Mouse (Mus musculus): ENCODE measurements around the gene Gm20458.
A peak's percentile ranks its signal among the peaks of the same experiment; 100 is the strongest.

Gene Gm20458

DNA sequence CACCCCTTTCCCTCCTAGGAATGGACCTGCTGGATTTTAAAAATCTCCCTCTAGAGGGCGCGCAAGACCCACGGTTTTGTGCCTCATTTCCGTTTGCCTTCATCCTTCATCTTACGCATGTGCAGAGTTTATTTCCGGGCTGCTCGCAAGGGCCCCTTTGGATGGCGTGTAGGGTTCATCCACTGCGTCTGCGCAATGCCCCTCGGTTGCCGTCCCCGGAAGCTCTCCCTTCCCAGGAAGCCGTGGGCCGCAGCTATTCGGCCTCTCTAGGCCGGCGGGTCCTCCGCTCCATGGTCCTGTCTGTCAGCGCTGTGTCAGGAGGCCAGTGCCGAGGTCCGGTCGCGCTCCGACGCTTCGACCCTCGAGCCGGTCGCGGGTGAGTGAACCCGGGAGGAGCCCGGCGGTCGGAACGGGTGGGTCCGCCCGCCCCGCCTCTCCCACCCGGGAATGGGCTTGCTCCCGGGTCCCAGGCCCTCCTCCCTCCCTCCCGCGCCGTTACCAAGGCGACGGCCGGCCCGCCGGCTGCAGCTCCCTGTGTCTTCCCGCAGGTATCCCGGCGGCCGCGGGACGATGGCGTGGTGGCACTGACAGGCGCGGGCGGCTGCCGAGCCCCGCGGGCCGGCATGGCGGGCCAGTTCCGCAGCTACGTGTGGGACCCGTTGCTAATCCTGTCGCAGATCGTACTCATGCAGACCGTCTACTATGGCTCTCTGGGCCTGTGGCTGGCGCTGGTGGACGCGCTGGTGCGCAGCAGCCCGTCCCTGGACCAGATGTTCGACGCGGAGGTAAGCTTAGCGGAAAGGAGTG is at the start of gene Gm20458:
Gene Gm20458, plus strand, starts transcription at position 223 of the 807 bp plus-strand sequence.
- DNase-seq (ENCODE audit: extremely low spot score): peak; percentile 96

DNA sequence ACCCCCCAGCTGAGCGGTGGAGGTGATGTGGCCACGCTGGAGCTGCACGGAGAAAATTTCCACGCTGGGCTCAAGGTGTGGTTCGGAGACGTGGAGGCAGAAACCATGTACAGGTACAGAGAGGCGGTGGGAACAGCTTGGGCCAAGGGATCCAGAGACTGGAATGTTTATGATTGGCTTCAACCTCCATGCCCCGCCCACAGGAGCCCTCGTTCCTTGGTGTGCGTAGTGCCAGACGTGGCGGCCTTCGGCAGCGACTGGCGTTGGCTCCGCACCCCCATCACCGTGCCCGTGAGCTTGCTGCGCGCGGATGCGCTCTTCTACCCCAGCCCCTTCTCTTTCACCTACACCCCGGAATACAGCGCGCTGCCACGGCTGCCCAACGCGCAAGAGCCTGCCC is 46.6 kb upstream of the Gm20458 start:
- DNase-seq (ENCODE audit: extremely low spot score): no peak

DNA sequence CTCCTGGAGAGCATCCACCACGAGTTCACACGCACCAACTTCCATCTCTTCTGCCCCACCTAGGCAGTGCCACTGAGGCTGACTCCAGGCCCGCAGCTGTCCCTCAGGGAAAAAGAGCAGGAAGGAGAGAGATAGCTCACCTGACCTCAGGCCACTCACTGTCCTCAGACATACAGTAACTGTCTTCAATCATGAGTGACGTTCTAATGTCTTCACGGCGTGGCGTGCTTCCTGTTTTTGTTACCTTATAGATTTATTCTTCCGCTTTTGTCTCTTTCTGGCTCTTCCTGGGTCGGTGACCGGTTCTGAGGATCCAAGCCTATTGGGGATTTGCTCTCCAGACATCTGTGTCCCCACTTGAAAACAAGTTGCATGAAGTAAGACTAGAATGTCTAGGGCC is 46.2 kb upstream of the Gm20458 start:
- DNase-seq (ENCODE audit: extremely low spot score): no peak

DNA sequence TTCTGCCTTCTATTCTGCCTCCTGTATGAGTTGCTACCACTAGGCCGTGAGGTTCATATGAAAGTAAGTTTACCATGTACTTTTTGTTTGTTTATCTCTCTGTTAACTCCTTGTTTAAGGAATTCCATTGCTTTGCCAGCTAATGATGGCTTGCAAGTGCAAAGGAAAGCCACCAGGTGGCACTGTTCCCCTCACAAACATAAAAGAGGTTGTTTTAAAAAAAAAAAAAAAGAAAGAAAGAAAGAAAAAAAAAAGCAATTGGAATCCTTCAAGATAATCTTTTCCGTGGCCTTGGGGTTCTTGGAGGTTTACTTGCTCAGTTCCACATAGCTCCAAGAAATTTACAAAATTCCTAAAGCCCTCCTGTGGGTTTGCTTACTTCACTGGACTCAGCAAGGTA is 43.6 kb upstream of the Gm20458 start:
- DNase-seq (ENCODE audit: extremely low spot score): no peak

DNA sequence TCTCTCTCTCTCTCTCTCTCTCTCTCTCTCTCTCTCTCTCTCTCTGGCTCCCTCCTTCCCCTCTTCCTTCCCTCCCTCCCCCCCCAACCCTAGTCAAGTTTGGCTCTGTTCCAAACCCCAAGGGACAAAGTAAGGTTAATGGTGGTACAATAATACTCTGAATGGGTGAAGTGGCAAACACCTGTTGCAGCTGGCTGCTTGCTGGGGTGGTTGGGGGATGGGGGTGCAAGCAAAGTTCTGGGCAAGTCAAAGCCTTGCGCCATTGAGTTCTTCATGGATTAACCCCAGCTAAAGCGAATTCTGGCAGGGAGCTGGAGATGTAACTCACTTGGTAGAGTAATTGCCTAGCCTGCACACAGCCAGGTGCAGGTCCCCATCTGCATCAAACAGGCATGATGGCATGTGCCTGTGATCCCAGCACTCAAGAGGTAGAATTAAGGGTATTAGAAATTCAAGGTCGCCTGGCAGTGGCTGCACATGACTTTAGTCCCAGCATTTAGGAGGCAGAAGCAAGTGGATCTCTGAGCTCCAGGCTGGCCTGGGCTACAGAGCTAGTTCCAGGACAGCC is 42.4 kb upstream of the Gm20458 start:
- no peak for DNase-seq (ENCODE audit: extremely low spot score)

DNA sequence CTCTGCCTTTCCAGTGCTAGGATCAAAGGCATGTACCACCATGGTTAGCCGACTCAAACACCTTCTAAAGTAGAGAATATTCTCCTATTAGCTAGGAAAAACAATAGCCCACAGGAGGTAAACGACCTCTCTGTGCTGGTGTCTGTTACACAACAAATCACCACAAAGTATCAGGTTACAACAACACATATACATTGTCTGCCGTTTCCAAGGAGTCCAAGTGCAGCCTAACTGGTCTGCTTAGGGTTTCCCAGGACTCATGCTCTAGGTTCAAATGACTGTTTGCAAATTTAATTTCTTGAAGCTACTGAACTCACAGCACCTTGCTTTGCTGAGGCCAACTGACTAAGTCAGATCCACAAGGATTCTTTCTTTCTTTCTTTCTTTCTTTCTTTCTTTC is 41.3 kb upstream of the Gm20458 start:
- no peak for DNase-seq (ENCODE audit: extremely low spot score)

DNA sequence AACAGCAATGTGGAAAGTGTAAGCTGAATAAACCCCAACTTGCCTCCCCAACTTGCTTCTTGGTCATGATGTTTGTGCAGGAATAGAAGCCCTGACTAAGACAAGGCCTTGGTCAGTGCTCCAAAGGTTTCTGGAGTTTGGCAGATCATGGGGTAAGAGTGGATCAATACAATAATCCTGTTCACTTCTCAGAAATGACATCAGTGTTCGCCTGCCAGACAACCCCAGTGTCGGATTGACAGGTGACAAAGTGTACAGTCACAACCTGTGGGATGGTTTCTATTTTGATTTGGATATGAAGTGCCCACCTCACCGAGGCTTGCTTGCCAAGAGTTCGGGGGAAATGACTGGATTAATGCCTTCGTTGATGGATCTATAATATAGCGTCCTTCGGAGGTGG is 39.5 kb upstream of the Gm20458 start:
- no peak for DNase-seq (ENCODE audit: extremely low spot score)

DNA sequence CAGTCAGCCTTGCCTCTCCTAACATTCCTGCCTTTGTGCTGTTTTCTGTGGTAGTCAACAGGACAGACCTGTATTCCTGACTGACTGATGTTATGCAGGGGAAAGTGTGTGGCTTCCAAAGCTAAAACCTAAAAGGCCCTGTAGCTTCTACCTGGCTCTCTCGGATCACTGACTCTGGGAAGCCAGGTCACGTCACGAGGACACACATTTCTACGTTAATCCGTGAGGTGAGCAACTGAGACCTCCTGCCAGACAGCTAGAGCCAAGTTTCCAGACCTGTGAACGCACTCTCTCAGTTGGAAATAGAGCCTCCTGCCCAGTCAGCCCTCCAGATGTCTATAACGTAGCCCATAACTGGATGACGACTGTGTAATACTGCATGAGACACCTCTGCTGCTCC is 38.8 kb upstream of the Gm20458 start:
- no peak for DNase-seq (ENCODE audit: extremely low spot score)

DNA sequence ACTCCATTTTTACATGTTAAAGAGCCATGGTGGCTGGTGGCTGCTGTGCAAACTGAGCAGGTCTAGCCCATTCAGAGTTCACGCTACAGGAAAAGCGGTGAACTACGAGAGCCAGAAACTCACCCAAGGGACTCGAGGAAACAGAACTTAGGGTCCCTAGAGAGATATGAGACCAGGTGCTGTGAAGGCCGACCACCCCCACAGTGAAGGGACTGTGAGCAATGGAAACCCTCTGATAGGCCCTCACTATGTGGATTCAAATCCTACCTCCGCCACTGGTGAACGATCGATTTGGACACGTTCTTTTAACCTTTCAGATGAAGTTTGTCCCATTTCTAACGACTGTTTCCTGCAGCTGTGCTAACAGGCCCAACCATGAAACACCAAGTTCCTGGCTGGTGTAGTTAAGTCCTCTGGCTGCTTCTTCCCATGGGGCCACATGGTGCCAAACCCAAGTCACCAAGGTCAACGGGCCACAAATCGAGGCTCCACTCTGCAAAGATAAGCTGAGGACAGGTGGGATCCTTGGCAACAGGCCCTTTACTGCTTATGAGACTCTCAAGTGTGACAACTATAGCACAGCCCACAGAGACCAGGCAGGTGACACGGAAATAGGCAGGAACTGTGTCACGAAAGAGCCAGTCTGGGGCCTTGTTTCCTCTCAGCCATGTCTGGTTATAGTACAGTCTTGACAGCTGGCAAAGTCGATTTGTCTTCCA is 37.9 kb upstream of the Gm20458 start:
- DNase-seq (ENCODE audit: extremely low spot score): no peak

DNA sequence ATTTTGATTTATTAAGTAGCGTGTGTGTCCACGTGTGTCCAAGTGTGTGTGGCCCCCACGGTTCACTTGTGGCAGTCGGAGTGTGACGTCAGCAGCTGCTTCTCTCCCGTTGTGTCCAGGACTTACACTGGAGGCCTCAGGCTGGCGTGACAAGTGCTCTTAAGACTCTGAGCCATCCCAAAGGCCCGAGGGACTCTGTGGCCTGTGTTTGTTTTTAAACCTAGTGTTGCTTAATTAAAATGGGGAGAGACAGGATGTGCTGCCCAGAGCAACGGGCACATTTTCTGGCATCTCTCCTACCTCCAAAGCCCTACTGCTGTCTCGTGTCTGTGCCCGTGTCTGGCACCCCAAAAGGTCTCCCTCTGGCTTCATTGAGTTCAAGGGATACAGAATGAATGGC is 37.3 kb upstream of the Gm20458 start:
- DNase-seq (ENCODE audit: extremely low spot score): no peak

DNA sequence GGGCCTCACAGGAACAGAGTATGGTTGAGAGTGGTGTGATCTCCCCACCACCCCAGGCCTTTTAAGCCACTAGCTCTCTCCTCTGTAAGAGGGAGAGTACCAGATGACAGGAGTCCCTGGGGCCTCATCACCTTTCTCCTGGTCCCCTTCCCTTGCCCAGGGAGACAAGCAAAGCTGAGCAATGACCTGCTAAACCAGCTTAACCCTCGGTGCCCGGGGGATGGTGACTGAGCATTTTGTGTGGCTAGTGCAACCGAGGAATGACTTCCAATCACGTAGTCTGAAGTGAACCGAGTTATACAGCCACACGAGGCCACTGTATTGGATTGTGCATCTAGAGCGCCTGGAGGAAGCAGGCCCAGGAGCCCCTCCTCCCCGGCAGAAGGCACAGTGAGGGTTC is 36.4 kb upstream of the Gm20458 start:
- DNase-seq (ENCODE audit: extremely low spot score): no peak

DNA sequence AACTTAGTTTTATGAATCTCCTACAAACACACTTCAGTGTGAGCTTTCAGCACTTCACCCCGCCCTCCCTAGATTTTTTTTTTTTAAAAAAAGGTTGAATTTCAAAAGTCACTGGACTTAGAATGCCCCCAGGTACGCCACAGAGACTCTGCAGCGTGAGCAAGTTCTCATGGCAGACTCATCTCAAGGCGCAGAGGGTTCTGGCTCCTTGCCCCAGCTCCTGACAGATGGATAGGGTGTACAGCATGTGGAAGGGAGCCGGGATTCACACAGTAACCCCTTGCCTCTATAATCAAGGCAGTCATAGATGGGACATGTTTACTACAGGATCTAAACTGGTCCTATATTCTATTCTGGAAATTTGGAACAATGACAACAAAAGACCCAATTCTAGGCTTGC is 35.4 kb upstream of the Gm20458 start:
- no peak for DNase-seq (ENCODE audit: extremely low spot score)

DNA sequence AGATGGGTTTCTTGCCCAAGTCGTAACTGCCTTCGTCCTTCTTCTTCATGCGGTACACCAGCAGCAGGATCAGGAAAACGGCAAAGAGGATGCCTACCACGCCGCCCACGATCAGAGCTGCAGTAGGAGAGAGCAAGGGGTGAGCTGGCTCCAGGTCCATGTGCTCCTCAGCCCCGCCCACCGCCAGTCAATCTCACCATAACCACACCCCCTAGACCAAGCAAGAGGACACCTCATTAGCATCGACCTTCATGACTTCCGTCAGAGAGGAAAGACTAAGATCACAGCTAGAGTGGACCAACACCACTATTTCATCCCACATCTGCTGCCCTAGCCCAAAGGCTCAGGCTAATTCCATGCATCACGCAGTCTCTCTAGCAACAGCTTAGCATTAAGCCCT is 34.6 kb upstream of the Gm20458 start:
- no peak for DNase-seq (ENCODE audit: extremely low spot score)

DNA sequence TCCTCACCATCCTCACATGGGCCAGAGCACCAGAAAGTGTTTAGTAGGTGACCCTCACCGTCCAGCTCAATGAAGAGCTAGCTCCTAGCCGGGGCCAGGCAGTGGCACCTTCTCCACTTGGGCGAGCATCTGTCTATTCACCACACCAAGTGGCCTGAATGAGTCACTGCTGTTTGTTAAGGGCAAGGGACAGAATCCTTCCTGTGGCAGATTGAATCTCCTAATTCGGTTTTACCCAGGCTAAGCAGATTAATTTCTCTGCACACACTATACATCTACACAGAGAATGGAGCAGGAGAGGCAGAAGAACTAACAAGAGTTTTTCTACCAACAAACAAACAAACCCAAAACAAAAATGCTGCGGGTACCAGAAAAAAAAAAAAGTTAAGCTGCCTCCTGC is 33.8 kb upstream of the Gm20458 start:
- no peak for DNase-seq (ENCODE audit: extremely low spot score)

DNA sequence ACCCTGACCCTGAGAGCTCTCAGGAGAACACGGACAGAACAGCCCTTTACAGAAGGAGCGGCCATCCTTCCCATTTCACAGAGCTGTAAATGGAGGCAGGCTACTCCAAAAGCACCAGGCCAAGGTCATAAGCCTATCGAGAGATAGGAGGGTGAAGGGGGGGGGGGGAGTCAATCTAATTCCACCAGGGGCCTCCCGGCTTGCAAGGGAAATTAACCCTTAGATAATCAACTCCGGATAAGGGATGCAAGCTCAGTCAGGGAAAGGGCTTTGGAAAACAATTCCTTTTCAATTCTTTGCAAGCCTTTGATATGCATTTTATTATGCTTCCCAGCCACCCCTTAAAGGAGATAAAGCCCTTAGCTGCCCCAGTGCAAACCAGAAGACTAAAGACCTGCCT is 32.3 kb upstream of the Gm20458 start:
- DNase-seq (ENCODE audit: extremely low spot score): no peak

DNA sequence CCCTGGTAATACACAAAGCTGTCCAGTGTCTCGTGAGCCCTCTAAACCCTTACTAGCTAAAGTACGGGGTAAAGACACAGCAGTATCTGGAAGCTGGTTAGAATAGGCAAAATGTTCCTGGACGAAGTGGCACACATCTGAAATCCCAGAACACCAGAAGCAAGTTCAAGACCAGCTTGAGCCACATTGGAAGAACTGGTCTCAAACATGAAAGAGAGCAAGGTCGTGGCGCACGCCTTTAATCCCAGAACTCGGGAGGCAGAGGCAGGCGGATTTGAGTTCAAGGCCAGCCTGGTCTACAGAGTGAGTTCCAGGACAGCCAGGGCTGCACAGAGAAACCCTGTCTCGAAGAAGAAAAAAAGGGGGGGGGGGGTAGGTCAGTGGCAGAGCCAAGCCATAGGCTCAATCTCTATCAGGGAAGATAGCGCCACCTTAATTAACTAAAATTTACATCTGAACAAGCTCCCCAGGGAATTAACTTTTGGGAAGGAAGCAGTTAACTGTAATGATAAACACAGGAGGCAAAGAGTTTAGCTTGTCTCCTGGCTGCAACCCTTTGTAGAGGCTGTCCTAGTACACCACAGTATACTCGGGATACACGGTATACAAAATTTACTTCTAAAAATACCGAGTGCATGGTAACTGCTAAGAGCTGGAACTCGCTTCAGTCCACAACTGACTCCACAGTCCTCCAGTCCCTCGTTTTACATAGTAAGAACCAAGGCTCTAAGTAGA is 30.7 kb upstream of the Gm20458 start:
- DNase-seq (ENCODE audit: extremely low spot score): no peak

DNA sequence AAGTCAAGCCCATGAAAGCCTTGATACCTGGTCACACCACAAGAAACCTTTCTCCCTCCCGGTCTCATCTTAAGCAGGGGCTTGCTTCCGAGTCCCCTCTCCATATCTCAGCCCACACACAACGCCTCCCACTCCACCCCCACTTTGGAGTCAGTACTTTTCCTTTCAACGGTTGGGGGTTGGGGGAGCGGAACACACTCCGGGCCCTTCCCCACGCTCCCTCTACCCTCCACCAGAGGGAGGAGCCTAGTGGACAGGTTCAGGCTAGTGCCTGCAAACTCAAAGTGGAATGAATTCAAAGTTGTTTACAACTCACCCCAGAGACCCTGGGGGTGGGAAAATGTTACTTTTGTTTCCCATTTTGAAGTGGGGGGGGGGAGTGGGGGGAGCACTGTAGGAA is 30.1 kb upstream of the Gm20458 start:
- no peak for DNase-seq (ENCODE audit: extremely low spot score)

DNA sequence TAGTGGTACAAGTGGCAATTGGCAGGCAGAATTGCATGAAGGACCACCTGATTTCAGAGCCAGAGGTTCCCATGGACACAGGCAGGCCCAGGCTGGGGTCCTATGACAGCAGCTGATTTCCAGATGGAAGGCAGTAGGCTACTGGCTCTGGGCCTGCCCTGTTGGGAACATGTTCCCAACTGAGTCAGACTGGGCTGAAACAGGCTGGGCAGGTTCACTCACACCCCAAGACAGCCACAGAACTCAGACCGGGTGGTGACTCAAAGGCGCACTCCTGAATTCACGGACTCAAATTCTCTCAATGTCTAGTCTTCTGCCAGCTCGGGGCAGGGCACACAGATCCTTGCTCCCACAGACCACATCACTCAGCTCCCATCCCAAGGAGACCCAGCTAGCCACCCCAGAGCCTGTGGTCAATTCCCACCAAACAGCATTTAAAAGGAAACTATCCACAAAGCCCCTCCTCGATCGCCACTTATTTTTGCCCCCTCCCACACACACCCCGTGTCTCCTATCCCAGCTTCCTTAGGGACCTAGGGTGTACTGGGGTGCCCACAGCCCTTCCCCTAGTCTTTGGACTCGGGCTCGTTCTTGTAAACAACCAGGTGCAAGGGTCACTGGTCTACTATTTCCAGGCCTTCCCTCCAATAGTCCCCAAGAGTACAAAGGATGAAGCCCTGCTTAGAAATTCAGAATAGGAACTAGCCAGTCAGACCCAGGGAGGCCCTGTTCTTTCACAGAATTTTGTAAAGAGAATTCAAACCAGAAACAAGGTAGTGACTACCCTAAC is 28.9 kb upstream of the Gm20458 start:
- no peak for DNase-seq (ENCODE audit: extremely low spot score)

DNA sequence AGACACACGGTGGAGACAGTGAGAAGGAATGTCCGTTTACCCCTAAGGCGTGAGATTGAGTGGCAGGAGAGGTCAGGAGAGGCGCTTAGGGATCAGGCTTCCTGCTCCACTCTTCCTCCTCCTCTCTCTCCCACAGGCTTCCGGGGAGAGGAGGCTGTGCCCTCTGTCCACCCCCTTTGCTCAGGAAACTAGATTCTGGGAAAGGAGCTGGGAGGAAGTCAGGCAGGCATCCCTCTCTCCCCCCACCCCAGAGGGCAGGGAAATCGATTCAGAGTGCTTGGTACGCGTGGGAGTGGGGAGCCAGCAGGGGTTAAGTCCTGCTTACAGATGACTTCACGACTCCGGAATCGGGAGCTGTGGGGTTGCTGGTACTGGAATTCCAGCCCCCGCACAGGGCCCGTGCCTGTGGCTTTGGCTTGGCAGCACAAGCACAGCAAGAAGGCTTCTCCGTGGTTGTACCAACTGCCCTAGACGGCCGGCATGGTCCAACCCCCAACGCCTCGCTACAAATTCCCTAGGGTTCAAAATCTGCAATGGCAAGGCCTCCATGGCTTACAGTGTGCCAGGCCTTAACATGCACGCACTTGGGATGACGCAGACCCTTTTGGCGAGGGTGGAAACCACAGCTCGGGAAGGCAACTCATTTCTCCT is 28.1 kb upstream of the Gm20458 start:
- DNase-seq (ENCODE audit: extremely low spot score): no peak

DNA sequence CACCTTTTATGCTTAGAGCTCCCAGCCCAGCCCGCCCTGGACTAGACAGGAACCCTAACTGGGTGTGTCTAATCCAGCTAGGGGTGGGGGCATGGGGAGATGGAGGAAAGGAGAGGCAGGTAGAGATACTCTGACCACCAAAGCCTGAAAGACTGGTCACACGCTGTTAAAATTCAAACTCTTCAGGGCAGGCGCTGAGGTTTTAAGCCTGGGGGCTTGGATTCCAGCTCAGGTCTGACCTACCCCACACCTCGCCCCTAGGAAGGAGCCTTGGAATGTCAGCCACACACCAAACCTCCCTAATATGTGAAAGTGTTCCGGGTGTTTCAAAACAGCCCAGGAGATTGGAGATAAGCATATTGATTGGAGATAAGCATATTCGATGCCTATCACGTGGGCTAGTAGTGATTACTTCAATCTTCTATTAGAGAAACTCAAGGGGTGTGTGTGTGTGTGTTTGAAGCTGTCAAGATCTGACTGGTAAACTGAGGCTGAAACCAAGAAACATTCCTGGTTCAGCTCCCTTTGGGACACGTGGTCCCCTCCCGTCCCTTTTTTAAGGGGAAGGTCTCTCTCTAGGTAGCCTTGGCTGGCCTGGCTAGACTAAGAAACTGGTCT is 27.4 kb upstream of the Gm20458 start:
- DNase-seq (ENCODE audit: extremely low spot score): no peak

DNA sequence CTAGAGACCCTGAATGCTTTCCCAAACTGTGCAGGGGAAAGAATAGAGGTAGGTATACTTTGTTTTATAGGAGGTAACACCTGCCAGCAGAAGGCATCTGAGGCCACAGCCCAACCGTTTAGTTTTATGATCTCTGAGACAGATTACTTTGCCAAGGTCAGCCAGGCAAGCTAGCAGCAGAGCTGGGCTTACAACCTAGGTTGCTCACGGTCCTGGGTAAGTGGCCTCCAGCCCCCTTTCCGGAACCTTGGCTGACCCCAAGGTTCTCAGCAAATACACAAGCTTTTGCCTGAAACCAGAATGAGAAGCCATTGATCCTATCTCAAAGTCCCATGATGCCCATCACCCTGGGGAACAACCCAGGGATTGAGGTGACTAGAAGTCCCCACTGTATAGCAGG is 26.1 kb upstream of the Gm20458 start:
- no peak for DNase-seq (ENCODE audit: extremely low spot score)

Data from embryo, embryonic 9.5 days (tissue).